Mouse (Mus musculus): ENCODE measurements at regions not wholly inside any gene's neighbourhood (a gene's known extent, or its start where the extent isn't known, plus 50 kb on each side); places are given as distances from the start of the nearest gene placed in this dataset.
A peak's percentile ranks its signal among the peaks of the same experiment; 100 is the strongest.
"Not testable (repeated sequence)": the region's sequence is repeated elsewhere in the genome, so short reads cannot be mapped to it uniquely, and the experiment has no call there.

DNA sequence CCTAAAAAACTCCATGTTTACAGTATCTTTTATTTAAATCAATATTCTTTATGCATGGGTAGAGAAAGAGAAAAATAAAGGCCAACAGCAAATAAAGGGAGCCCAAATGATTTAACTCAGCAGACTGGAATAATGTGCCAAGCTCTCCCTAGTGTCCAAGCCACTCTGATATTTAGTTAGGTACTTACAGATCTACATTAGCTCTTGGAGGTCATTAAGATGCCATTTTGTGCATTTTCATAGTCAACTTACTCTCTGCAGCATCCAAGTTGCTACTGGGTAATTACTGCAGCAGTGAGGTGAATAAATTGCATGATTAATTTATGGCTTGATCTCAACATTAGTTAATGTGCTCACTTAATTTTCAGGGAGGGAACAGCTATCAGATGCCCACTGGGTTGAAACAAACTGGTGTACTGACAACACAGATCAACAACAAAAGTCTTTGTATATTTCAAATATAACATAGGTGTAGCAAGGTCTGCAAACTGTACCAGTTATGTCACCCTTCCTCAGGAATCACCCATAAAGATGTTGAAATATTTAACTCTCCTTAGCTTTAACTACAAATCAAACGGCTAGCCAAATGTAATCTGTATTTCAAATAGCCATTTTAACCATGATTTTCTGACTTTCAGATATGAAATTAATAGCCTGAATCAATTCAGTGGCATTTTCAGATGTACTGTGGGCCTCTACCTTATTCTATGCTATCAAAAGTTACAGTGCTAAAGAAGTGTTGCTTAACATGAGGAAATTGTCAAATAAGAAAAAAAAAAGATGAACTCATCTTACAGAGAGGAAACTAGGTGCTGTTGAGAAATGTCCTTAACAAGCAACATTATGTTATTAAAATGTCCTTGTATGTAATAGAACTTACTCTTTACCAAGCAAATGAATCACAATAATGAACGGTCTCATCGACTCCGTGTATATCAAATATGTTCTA lies 163.8 kb upstream of the Hapln1 start:
- DNase-seq (ENCODE audit: low spot score in 2 of 2), result no peak

DNA sequence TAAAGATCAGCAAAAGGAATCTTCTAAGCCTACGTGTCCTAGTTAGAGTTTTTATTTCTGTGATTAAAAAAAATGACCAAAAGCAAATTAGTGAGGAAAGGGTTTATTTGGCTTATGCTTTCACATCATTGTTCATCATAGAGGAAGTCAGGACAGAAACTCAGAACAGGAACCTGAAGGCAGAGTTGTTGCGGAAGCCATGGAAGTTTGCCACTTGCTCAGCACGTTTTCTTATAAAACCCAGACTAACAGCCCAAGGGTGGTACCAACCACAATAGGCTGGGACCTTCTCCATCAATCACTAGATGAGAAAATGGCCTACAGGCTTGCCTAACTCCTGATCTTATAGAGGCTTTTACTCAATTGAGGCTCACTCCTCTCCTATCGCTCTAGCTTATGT lies 161.2 kb upstream of the Hapln1 start:
- no peak for DNase-seq (ENCODE audit: low spot score in 2 of 2)

DNA sequence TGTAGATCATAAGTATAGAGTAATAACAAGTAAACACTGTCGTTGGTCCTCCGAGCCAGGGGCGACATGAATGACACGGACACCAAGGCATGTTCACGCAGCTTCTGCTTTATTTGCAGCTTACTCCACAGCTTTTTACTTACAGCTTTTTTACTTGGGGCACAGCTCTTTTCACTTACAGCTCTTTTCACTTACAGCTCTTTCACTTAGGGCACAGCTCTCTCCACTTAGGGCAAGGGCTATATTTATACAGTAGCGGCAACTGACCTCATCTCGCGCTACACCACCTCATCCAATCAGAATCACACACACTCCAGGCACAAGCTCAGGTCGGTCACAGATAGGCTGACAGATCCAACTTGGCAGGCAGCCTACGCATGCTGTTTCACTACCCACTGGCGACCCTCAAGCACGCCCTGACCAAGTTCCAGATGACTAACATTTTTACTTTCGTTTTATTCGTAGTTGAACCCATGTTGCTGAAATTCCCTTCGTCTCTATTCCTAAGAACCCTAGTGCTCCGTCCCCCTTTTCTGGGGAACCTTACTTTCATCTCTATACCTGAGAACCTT lies 155.9 kb upstream of the Hapln1 start:
- DNase-seq (ENCODE audit: low spot score in 2 of 2), result not testable (repeated sequence)

DNA sequence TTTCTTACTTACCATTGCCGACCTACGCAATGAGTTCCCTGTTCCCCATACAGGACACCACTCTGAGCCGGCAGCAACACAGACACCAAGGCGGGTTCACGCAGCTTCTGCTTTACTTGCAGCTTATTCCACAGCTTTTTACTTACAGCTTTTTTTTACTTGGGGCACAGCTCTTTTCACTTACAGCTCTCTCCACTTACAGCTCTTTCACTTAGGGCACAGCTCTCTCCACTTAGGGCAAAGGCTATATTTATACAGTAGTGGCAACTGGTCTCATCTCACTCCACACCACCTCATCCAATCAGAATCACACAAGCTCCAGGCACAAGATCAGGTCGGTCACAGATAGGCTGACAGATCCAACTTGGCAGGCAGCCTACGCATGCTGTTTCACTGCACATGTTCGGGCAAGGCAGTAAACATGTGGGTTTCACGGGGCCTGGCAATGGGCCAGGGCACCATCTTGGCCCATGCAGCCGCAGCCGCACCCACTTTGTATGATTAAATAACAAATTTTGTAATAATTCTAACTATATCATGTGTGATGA lies 154.9 kb upstream of the Hapln1 start:
- peak in 1 of 2 experiments; percentile 39 for DNase-seq (ENCODE audit: low spot score in 2 of 2)

DNA sequence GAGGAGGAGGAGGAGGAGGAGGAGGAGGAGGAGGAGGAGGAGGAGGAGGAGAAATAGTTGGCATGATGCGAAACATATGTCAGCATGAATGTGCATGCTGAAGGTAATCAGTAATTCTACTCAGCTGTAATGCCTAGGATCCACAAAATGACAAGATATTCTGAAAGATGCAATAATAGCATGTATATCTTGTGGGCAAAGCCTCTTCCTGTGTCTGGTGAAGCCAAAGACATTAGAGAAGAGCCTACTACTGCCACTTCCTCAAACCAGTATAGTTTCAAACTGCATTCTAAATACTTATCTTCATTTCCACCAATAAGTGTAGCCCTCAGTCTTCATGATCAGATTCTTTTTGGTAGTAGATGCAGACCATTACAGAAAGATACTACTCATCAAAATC lies 152.2 kb upstream of the Hapln1 start:
- DNase-seq (ENCODE audit: low spot score in 2 of 2), result no peak

DNA sequence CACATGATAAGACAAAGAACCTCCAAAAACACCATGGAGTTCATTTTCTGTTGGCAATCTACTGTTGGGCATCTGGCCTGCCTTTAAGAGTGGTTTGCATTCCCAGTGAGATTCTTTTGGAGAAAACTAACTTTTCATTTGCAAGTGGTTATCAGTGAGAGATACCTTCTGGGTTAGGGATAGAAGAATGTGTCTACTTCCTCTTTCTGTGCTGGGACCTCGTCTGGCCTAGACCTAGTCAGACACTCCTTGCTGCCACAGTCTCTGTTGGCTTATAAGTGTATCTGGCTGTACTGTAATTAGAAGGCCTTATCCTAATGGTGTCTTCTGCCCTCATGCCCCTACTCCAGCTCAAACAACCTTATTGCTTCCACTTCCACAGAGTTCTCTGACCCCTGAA lies 150.4 kb upstream of the Hapln1 start:
- no peak for DNase-seq (ENCODE audit: low spot score in 2 of 2)

DNA sequence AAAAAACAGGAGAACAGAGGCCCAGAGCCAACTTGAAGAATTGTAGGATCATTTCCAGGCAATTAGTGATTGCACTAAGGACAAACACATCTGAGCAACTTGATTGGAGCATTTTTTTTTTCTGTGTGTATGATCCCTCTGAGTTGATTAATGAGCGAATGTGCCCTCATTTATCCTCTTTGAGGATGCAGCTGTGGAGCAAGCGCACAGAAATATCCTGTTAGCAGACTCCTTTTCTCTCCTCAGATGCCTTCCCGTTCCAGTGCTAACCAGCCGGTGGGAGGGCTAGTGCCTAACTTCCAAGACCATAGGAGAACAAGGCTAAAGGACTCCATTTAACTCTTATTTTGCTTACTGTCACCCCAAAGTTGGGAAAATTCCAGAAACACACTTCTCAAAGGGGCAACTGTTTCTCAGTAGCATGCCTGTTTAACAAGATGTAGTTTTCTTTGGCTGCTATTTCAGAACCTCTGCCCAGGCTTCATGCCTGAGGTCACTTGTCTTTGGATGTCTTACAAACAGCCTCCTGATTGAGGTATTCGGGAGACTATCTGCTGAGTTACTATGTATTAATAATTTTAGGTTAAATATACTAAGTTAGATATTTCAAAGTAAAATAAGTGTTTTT lies 144.8 kb upstream of the Hapln1 start:
- DNase-seq (ENCODE audit: low spot score in 2 of 2), result peak in 1 of 2 experiments; percentile 3

DNA sequence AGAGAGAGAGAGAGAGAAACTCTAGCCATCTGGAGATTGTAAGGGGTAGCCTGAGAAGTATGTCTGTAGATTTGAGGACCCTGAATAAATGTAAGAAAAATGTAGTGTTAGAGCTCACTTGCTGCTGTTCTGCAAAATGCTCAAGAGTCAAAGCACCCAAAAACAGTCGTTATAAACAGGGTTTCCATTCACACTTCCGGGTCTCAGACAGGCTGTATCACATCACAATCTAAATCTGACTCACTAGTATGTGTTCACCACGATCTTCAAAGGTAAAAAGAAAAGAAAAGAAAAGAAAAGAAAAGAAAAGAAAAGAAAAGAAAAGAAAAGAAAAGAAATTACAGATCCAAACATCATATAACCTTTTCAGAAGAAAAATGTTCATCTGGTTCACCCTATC lies 143.7 kb upstream of the Hapln1 start:
- DNase-seq (ENCODE audit: low spot score in 2 of 2), result no peak

DNA sequence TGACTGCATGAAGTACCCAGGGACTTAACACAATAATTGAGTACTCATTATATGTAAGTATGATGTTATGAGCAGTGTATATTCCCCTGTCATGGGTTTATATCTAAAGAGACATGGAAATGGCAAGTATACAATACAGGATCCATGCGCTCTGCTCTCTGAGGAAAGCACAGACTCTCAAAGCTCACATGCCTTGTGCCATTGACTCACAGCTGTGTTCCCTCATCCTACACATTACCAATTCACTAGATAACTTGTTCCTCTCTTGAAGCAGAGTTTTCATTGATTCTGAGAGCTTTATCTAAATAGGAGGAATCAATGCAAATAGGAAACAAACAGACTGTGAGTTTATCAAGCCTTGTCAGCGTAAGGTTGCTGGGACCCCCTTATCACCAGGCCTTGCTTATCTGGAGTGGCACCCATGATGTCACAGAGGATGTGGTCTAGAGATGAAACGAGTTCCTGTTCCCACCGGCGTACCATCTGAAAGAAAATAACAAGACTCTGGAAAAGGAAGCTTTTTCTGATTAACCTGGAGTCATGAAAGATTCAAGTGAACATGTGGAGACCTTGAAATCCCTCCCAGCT lies 138.4 kb upstream of the Hapln1 start:
- no peak for DNase-seq (ENCODE audit: low spot score in 2 of 2)

DNA sequence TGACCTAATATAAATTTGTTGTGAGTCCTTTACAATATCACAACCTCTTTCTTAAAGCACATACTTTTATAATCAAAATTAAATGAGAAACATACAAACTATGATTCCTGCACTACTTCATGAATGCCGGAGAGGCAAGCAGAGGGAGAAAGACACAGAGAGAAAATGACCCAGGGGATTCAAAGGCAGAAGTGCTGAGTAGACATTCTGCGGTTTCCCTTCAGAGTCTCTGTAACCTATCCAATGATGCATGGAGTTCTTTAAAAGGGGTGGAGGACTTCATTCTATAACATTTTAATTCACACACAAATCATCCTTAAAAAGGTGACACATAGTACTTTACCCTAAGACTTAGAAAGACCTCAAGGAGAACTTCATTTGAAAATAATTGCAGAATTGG lies 129.1 kb upstream of the Hapln1 start:
- no peak for DNase-seq (ENCODE audit: low spot score in 2 of 2)

DNA sequence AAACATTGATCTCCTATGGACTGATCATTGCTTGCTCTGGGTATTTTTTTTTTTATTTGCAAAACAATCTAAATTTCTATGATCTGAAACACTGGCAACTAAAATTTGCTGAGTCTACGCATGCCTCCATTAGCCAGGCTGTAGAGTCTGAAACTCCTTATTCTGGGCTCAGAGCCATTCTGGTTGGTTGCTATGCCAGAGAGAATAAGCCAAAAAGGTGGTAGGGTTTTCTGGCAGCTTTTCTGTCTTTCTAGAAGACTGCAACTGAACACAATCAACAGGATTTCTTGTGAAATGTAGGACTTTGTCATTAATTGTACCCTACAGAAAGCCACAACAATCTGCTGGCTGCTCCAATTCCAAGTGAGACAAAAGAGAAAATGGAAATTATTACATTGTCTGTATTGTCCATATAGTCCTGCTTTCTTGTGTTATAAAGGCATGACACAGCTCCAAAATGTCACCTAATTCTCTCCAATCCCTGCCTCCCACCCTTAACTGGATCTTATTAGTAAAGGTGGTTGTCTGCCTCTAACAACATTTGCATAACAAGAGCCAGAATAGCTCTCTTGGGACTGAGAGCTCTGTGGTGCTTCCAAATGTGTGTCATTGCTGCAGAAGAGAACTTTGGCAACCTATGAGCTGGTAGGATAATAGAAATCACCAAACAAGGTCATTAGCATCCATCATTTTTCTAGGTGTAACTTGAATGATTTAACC lies 126.7 kb upstream of the Hapln1 start:
- peak; percentile 14 to 51 for DNase-seq (ENCODE audit: low spot score in 2 of 2)

DNA sequence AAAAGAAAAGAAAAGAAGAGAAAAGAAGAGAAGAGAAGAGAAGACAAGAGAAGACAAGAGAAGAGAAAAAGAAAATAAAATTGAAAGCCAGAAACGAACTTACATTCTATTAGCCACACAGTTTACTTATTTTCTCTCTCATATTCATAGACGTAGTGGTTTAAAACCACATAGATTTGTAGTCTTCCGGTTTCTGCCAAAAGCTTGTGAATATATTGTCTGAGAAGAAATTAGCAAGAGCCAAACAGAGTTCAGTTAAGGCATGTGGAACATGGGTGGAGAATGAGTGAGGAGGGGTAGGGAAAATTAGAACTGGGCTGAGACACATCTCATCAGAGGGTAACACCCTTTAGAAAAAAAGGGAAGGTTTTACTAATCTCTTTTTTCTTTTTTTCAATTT lies 120.8 kb upstream of the Hapln1 start:
- no peak for DNase-seq (ENCODE audit: low spot score in 2 of 2)

DNA sequence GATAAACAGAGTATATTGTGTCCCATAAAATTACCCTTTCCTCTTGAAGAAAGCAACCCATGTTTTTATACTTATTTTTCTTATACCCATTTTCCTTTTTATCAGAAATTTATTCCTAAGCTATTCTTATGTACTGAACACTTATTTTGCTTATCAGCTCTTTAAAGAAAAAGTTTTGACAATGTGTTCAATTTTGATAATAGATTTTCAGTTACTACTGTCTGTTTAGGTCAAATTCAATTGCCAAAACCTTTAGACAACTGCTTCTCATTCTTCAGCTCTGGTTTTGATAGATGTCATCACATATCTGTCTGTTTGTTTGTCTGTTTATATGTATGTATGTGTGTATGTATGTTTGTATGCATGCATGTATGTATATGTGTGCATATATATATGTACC lies 117.8 kb upstream of the Hapln1 start:
- DNase-seq (ENCODE audit: low spot score in 2 of 2), result no peak

DNA sequence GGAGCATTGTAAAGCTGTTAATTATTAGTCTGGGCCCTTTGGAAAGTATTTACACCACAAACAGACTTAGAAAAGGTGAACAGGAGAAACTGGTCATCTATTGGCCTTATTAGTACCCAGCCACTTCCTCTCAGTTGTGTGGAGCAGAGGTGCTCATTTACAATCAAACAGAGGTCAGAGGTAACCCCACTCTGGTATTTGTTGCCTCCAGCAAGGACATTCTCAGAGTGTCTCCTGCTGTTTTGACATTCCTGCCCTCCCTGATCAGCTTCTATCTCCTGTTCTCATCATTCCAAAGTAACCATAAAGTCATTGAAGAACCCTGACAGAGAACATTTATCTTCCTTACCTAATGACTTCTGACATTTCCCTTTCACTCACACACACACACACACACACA lies 116.1 kb upstream of the Hapln1 start:
- no peak for DNase-seq (ENCODE audit: low spot score in 2 of 2)

DNA sequence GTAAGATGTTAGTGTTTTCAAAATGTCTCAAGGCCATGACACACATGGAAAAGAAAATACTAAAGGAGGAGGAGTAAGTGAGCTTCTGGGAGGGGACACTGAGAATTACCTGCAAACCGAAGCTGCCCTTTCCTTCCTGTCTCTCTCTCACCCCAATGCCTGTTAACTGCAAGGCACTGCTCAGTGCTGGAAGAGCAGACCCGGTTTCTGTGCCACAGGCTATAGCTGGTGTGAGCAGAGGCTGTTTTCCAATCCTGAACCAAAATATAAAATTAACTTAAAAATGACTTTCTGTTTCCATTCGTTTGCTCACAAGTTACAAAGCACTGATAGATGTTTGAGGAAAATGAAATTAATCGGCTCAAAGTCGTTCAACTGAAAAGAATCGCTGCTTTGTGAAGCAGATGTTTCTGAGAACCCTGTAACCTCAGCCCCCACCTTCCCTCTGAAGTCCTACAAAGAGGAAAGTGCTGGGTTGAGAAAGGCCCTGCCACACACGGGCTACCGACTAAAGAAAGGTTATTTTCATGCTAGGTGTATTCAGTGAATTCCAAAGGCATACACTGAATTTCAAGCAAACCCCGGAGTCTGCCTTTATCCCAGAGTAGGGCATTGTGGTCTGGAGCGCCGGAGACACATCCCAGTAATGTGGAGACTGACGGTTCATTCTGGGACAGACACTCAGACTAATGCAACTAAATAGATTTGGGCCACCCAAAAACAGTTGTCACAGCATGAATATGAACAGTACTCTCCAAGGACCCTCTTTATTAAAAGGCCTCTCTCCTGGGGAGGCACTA lies 111.1 kb upstream of the Hapln1 start:
- DNase-seq (ENCODE audit: low spot score in 2 of 2), result no peak

DNA sequence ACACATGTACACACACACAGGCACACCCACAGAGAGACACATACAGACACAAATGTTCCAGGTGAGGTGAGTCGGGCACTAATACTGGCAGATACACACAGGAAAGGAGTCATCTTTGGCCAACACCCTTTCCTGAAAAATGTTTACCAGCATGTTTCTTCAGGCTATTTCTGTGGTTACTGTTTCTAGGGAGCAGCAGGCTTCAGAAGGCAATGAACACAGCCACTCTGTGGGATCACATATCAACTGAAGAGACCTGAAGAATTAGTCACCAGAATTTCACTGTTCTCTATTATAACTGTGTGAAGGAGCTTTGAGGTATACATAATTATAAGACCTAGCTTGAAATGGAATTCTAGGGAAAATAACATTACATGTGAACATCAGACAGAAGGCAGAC lies 94.7 kb upstream of the Hapln1 start:
- no peak for DNase-seq (ENCODE audit: low spot score in 2 of 2)

DNA sequence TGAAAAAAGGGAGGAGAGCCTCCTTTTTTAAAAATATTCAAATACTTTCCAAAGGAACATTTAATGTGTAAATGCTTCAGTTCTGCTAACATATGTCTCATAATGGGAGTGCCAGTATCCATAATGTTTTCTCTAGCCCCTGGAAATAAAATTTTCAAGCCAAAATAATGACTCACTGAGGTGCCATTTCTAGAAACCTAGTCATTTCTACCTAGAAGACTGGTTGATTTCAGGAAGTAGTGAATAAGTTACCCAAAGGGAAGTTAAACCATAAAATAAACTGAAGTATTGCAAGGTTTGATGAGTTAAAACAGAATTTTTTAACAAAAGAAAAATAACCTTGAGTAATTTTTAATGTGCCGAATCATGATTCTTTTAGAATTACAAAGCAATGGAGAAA lies 85.8 kb upstream of the Hapln1 start:
- DNase-seq (ENCODE audit: low spot score in 2 of 2), result no peak

DNA sequence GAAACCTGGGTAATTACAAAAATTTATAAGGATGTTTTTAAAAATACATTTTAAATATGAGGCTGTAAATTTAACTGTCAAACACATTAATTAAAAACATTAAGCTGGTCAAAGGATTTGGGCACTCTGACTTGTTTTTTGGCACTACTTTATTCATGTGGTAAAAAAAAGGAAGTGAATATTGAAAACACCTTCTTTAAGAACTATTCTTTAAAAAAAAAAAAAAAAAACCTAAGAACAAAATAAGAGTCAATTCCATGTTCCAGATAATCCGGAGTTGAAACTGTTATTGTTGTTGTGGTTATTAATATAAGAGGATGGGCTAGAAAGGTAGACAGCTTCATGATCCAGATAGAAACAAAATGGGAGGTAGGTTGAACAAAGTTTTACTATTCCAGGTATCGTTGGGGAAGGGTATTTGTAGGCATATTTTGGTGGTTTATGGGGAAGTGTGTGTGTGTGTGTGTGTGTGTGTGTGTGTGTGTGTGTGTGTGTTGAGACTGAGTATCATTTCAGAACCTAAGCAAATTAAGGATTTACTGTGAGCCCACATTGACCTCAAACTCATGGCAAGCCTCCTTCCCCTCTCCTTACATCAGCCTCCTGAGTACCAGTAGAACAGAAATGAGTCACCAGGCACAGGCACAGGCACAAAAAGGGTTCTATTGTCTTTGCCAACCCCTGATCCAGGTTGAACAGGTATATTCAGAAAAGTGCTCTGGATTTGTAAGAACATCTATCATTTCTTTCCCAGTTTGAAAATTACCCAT lies 85.2 kb upstream of the Hapln1 start:
- no peak for DNase-seq (ENCODE audit: low spot score in 2 of 2)

DNA sequence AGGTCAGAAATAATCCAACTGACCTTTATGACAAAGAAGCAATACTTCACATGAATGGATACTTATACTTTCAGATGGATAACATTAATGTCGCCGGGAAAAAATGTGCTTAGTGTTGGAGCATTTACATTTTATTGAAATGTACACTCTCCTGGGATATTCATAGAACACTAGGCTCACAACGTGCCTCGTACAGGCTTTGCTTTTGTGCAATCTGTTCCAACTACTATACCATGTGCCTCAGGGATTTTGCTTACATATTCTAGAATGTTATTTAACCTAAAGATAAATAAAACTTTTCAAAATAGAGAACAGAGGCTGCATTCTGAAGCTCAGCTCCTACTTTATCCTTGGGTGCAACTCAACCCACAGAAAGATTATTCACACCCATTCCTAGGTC lies 75.8 kb upstream of the Hapln1 start:
- DNase-seq (ENCODE audit: low spot score in 2 of 2), result no peak
